Mouse (Mus musculus): Measurements from ENCODE around the gene Rd3l.

The Rd3l gene

DNA sequence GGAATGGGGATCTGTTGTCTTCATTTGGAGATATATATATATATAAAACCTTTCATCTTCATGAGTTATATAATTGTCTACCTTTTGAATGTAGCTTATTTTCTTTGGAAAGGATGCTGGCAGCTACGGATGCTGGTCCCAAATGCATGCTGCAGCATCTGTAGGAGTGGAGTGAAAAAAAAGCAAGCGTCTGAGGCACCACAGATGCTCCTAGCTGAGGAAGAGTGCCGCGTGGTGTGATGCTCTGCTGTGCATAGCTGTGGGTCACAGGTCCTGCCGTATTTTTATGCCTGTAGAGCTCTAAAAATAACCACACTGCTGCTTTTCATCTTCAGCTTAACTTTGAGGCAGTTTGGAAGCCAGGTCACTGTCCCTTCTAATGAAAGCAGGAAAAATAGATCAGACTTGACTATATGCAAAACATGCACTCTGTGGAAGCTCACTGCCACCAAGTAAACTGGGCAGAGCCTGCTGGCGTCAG, at the start of gene Rd3l:
TSS of gene Rd3l (minus strand) at position 431 of the 481 bp plus-strand sequence.
- DNase-seq (ENCODE audit: low spot score in 2 of 2) = no peak

DNA sequence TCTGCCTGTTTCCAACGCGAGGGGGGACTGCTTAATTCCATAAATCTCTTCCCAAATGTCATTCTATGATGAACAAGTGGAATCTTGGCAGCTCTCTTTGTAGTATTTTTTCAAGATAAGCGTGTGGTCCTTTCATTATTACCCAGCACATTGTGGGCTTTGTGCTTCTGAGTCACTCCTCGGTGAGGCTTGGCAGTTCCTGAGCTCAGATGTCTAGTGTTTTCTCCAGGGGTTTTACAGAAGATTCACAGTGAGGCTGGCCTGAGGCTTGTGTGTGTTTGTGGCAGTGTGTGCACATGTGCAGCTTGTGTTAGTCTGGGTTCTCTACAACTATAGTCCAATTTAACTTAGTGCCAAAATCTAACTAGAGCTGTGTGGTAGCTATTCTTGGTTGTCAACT, 46.3 kb upstream of the Rd3l start:
- DNase-seq (ENCODE audit: low spot score in 2 of 2) = no peak

DNA sequence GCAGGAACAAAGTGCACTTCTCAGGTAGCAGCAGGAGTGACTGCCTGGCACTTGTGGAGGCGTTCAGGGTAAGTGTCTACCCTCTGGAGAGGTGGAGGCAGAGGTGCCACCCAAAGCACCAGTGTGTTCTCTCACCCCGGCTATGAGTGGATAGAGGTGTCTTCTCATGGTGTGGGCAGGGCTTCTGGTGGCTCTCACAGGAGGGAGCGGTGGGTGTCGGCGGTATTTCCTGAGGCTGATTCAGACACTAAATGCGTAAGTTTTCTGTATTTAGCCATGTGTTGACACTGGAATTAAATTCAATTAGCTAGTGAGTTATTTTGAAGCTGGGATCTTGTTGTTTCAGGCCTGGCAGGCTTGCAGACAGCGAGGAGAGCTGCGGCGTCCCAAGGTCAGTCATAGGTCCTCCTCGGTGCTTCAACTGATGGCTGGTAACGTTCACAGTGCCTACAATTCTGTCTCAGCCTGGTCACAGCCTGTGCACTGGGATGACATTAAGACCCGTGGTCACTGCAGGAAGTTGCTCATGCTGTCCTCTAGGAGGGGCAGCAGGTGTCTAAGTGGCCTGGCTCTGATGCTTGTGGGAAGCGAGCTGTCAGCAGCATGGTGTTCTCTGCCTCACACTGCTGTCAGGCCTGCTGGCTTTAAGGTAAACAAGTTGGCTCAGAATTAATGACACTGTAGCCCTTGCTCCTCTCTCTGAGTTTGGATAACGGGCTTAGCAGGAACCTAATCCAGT, 45.0 kb upstream of the Rd3l start:
- peak; percentile 38 to 54 for DNase-seq (ENCODE audit: low spot score in 2 of 2)

DNA sequence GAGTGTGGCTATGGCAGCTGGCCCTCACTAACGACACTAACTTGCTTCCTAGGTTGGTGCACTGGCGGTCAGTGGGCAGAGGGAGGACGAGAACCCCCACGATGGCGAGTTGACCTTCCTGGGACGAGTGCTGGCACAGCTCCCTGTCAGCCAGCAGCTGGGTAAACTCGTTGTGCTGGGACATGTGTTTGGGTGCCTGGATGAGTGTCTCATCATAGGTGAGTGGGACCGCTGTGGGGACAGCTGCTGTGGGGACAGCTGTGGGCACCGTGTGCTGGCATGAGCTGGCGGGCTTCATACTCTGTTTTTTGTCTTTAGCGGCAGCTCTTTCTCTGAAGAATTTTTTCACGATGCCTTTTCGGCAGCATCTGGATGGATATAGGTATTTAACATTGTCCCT, 44.3 kb upstream of the Rd3l start:
- no peak for DNase-seq (ENCODE audit: low spot score in 2 of 2)

DNA sequence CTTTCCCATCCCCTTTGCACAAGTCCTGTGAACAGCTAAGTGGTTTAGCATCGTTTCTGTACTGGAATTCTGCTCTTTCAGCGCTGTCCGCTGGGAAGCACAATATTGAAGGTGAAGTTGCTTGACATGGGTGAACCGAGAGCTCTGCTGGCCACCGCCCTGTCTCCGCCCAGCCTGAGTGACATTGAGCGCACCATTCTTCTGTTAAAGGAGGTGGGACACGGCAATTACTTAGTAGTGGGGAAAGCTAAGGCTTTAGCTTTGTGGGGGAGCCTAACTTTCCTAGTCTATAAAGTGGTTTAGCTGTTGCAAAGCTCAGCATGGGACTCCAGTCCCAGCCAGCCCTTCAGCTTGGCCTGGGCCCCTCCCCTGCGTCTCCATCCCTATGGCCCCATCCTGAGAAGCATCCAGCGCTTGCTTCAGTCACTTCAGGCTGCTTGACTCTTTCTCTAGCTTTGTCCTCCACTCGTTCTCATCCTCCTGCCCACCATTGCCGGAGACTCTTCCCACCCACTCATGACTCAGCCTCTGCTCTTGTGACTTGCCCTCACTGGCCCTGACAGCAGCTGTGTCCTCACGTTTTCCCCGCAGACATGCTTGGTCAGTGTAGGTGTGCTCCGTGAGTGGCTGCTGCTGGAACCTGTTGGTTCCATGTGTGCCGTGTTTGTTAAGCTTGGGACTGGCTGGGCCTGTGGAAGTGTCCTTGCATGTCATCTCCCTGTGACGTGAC, 43.6 kb upstream of the Rd3l start:
- no peak for DNase-seq (ENCODE audit: low spot score in 2 of 2)

DNA sequence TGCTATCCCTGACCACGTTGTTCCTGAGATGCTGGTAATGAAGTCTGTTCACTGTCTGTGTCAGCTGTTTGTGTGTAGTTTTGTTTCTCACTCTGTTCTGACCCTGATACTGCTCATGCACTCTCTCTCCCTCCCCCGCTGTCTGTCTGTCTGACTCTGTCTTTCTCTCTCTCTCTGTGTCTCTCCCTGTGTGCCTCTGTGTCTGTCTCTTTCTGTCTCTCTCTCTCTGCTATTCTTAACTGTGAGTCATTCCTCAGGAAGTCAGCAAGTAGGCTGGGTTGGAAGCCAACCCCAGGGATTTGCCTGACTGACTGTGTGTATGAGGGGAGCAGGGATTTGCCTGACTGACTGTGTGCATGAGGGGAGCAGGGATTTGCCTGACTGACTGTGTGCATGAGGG, 42.2 kb upstream of the Rd3l start:
- DNase-seq (ENCODE audit: low spot score in 2 of 2) = no peak

DNA sequence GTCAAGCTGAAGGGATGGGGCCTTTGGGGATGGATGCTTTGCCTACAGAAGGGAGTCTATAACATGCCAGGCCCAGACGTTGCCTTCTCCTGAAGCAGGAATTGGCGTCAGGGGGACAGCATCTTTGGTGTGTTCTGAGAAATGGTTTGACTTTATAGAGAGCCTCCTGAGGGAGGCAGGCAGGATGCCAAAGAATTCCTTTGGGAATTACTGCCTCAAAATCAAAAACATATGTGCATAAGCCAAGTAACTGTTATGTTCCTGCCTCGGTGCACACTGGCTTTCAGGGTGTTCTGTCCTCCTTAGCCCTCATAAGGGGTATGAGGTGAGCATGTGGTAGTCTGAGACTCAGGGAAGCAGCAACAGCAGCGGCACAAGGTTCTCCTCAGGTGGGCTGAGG, 35.2 kb upstream of the Rd3l start:
- no peak for DNase-seq (ENCODE audit: low spot score in 2 of 2)

DNA sequence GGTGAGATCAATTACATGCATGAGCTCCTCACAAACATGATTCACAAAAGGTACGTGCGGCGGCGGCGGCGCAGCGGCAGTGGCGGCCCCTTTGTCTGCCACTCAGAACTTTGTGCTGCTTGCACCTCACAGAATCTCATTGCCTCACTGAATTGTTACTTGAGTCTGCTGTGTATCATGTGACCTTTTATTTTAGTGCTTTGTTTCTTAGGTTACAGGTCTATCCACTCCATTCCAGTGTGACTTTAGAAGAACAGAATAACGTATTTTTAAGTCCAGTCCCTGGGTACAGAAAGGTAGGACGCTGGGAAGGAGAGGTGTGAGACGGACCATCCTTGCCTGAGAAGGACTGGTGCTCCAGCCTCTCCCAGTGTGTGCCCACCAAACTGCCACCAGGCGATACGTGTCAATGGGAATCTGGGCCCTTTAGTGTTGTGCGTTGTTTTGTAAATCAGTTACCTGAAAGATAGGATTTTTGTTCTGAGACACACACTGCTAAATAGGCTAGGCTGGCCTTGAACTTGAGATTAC, 32.2 kb upstream of the Rd3l start:
- DNase-seq (ENCODE audit: low spot score in 2 of 2) = no peak

DNA sequence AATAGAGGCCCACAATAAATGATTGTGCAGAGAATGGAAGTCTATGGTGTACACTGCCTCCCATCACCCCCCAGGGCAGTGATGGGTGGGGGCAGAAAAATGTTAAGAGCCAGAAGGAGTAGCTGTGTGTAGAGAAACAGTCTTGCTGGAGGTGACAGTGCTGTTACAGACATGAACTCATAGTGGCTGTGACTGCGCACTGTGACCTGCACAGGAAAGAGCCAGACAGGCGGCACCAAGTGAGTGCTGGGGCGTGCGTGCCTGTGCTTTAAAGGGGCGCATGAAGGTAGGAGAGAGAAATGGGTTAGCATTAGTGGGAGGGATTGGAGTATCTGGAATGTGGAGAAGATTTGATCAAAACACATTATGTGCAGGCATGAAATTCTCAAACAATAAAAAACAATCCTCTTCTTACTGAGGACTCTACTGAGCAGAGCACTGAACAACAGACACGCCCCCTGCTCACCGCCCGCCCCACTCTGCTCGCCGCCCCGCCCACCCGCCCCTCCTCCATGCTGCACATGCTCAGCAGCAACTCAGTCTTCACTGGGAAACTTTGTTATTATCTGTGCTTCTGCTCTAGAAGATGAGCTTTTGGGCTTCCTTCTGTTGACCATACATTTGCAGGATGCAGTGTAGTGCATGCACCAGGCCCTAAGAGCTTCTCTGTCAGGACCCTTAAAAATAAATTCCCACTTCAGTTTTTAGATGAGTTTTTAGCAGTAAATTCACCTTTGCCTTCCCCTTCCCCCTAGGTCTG, 31.6 kb upstream of the Rd3l start:
- DNase-seq (ENCODE audit: low spot score in 2 of 2) = no peak

DNA sequence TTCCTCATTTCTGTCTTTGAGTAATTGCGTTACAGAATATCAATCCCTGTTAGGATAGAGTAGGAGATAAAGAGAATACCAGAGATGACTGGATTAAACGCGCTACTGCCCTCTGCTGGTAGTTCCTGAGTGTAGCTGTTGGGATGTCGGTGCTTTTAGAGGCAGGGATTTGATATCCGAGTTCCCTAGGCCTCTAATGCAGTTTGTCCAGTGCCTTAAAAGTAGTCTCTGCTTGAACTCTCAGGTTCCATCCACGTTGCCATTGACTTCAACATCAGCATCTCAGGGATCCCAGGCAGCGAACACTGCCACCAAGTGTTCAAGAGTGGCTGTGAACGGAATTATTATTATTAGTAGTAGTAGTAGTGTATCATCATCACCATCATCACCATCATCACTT, 20.1 kb upstream of the Rd3l start:
- peak; percentile 83 to 86 for DNase-seq (ENCODE audit: low spot score in 2 of 2)

DNA sequence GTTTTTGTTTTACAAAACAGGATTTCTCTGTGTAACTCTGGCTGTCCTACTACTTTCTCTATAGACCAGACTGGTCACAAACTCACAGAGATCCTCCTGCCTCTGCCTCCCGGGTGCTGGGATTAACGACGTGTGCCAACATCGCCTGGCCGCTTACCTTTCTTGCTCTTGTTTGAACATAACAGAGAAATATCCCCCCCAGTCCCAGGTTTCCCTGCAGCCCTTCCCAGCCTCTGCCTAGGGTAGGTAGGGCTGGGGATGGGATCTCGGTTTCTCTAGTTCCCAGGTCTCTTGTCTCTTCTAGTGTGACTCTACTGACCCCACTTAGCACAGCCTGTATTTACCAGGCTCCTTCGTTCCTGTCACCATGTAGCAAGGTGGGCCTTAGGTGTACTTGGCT, 18.6 kb upstream of the Rd3l start:
- DNase-seq (ENCODE audit: low spot score in 2 of 2) = no peak

DNA sequence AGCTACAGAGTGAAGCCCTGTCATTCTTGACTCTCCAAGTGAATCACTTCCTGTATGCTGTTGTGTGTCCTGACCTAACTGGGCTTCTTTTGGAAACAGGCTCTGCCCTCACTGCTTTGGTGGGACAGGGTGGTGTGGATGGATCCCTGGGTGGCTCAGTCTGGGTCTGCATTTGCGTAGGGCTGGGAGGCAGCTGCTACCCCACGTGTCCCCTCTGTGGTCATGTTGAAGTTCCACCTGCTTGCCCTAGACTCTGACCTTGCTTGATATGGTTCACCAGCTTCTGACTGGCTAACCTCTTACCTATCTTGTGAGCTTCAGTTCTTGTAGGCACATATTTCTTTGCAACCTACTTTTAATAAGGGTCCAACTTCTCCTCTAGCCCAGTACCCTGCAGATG, 14.0 kb upstream of the Rd3l start:
- no peak for DNase-seq (ENCODE audit: low spot score in 2 of 2)

DNA sequence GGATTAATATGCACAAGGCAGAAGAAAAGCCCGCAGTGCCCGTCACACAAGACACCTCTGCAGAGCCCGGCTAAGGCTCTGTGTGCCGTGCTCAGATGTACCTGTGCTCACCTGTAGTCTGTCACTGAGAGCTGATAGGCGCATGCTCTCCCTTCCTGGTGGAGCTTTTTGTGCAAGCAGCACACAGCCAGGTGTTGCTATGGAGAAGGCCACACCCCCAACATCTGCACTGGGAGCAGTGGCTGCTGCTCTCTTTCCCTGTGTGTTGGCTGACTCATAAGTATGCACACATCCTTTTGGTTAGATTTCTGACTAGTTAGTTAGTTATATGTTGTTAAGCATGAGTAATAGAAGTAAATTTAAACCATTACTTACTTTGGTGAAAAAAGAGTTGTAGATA, 11.5 kb upstream of the Rd3l start:
- no peak for DNase-seq (ENCODE audit: low spot score in 2 of 2)

DNA sequence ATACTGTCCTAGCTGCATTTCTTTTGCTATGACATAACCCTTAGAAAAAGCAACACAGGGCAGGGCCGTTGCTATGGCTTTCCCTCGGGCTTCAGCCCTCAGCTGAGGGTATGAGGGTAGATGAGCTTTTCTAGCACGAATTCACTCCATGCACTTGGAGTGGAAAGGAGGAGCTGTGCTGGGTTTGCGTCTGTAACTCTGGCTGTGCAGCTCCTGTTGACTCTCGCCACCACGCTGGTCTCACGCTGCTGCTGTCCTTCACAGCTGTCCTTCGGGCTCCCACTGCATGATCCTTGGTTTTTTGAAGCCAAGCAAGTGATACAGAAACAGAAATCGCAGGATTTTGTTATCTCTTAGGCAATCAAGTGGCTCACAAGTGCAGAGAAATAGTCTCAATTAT, 5.6 kb upstream of the Rd3l start:
- DNase-seq (ENCODE audit: low spot score in 2 of 2) = no peak

DNA sequence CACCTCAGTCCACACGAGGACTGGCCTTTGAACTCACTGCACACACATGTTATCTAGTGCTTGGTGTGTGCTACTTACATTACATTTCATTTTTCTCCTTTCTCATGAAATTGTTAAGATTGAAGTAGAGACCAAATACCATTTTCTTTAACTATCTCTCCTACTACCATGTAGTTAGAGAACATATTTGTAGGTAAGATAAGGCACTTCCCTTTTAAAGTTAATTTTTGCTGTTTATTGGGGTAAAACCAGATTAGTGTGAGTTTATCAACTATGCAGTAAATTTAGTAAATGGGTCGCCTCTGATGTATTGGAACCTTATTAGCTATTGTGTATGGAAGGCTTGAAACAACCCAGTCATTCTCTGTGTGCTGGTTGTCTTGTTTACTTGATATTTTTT, 2.0 kb upstream of the Rd3l start:
- no peak for DNase-seq (ENCODE audit: low spot score in 2 of 2)

DNA sequence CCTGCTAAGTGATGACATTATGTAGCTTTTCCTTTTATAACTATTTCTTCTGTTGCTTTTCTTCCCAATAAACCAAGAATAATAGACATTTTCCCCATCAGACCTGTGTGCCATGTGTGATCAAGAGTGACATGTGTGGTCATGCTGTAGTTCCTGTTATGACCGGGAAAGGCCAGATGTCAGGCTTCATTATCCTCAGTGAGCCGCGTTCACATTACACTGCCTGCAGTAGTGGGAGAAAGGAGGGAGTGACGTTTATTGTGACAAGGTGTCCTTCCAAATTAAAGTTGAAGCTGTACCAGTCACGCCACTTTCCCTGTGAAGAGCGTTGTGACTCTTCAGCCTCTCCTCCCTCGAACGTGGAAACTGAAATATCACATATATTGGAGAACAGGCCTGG, 714 bp upstream of the Rd3l start:
- DNase-seq (ENCODE audit: low spot score in 2 of 2) = no peak

DNA sequence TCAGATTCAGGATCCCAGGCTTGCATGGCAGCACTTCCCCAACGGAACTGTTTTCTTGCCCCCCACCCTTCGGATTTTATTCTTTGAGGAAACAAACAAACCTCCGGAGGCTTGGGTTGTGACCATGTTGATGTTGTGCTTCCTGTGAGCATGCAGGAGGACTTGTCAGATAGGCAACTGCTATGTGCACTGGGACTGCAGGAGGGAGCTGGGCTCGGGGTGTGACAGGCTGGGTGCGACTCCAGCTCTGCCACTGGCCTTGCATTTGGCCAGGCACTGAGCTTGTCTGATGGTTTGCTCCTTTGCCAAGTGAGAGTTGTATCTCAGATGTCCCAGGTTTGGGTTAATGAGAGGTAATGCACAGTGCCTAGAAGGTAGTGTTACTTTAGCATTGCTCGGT, 2.8 kb downstream of the Rd3l start:
- no peak for DNase-seq (ENCODE audit: low spot score in 2 of 2)

DNA sequence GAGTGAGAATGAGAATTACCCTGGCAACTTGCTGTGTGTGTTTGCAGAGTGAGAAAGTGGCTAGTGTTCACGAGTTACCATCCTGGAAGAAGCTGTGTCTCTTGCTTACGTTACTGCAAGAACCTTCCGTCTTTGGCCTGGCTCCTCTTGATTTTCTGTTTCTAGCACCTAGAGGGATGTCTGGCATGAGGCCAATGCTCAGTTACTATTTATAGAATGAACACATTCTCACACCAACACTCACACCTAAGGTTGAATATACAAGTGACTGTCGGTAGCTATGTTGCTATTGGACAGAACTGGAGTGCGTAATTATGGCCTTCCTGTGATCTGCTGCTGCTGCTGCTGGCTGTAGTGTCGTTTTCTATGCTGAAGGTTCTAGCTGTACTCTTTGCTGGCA, 4.0 kb downstream of the Rd3l start:
- no peak for DNase-seq (ENCODE audit: low spot score in 2 of 2)

DNA sequence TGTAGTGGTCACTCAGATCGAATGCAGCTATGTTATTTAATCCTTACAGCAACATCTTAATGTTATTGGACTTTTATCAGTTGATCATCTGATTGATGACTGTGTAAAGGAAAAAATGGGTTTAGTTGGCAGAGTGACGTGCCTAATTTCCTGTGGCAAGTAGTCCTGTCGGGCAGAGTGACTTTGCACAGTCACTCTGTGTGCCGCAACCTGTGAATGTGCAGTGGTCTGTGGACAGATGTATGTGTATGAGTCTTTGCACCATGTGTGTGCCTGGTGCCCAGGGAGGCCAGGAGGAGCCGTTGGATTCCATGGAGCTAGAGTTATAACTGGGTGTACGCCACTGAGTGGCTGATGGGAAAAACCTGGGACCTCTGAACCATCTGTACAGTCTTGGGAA, 6.5 kb downstream of the Rd3l start:
- DNase-seq (ENCODE audit: low spot score in 2 of 2) = no peak

DNA sequence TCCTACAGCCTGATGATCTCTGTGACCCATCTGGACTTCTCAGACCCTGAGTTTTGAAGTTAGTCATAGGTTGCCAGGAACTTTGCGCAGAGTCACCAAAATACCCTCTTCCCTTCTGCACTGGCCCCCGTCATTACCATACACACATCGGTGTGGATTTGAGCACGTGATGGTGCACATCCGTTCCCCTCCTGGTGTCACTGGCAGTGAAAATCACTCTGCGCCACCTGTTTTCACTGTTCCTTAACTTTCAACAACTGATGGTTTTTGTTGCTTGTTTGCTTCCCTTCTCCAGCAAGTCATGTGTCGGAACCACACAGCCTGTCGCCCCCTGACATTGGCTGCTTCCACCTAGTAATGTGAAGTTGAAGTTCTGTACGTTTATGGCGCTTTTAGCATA, 8.6 kb downstream of the Rd3l start:
- DNase-seq (ENCODE audit: low spot score in 2 of 2) = no peak

DNA sequence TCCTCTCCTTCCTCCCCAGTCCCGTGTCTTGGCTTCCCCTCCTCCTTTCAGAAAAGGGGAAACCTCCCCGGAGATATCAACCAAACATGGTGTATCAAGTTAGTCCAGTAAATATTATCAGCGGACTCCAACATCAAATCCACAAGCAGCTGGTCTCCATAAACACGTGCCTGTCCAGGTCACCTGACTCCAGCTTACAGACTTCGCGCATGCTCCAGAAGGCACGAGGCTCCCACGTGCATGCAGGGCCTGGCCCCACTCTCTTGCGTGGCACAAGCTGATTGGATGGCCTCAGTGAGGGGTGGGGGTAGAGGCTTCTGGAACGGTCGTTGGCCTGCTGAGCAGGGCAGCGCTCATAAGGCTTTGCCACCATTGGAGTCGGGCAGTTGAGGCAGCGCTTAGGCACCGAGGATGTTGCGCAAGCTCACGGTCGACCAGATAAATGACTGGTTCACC, 9.9 kb downstream of the Rd3l start, which contains the start of gene Tdrd9:
TSS of gene Tdrd9 (plus strand) at position 329 of the 456 bp plus-strand sequence.
- DNase-seq (ENCODE audit: low spot score in 2 of 2) = no peak

DNA sequence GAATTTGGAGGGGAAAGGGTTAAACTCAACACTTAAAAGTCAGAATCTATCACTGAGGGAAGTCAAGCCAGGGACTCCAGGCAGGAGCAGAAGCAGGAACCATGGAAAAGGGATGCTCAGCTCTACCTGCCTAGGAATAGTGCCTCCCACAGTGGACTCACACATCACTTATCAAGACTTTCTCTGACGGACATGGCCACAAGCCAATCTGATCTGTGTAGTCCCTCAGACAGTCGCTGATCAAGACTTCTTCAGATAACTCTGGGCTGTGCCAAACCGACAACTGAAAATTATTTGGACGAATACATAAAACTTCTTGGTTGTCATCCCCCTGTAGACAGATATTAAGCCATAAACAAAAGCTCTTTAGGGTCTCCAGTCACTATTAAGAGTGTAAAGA, 11.0 kb downstream of the Rd3l start:
- no peak for DNase-seq (ENCODE audit: low spot score in 2 of 2)
